Mouse (Mus musculus) cerebellum, adult 2 months (tissue): ENCODE results near the gene Pbx1.

Source experiments
- CTCF ChIP-seq: fragments of 200-500 bp; IDR thresholded peaks from 2 replicates; pipeline ENCODE4 v1.5.1; 2011; ENCODE audit warnings: low read depth, mild to moderate bottlenecking, control low read depth, low read length, moderate library complexity, borderline replicate concordance; ENCODE audit not compliant: insufficient read depth
- POLR2A ChIP-seq: fragments of 200-500 bp; IDR thresholded peaks from 2 replicates; pipeline ENCODE4 v1.6.1; 2011; ENCODE audit warnings: low read length, control low read depth, borderline replicate concordance; ENCODE audit not compliant: insufficient read depth

DNA sequence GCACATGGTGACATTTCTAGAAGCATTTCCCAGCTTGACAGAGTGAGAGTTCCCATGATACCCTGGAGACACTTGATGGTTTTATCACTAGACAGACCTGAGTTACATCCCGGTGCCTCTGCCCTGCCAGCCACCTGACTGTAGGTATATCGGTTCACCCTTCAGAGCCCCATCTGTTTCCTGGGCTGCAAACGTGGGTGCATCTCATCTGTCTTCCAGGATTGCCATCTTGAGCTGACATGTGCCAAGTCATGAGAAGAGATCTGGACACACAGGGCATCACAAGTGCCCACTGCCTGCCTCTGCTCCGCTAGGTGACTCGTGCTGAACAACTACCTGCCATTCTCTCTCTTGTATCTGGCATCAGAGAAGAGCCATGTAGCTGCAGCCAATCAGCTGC lies 196.0 kb downstream of the Pbx1 start:
- TF ChIP-seq CTCF (no peak), POLR2A (no peak)
